Mouse (Mus musculus) erythroblast, embryonic 14.5 days (primary cell): ENCODE results near the gene Tnnt2. TPM values are rescaled to one million over a fixed set of nuclear protein-coding genes. Genes with fewer than 3 reads are reported as not detected.

Source experiments
- H3K27me3 ChIP-seq: 2 replicates; pipeline ENCODE4 v1.6.1; 2012; ENCODE audit warnings: inconsistent platforms; ENCODE audit not compliant: control insufficient read depth
- H3K36me3 ChIP-seq: 2 replicates; pipeline ENCODE4 v1.6.1; 2012; ENCODE audit warnings: mild to moderate bottlenecking, inconsistent platforms; ENCODE audit not compliant: control insufficient read depth
- H3K4me1 ChIP-seq: 2 replicates; pipeline ENCODE4 v1.6.1; 2012; ENCODE audit warnings: inconsistent platforms; ENCODE audit not compliant: control insufficient read depth
- H3K4me3 ChIP-seq: replicated peaks from 2 replicates; pipeline ENCODE3; 2012; ENCODE audit warnings: moderate library complexity, mild to moderate bottlenecking, inconsistent platforms
- H3K9me3 ChIP-seq: 2 replicates; pipeline ENCODE4 v1.6.1; 2012; ENCODE audit warnings: low read length, inconsistent platforms, mixed read lengths; ENCODE audit not compliant: control insufficient read depth
- GATA1 ChIP-seq: IDR thresholded peaks from 2 replicates; pipeline ENCODE4 v1.6.1; 2012; ENCODE audit warnings: low read length, inconsistent platforms, mixed read lengths
- TAL1 ChIP-seq: IDR thresholded peaks from 3 replicates; pipeline ENCODE4 v1.6.1; 2012; ENCODE audit warnings: low read length, inconsistent platforms, mixed read lengths
- polyA plus RNA-seq: library from polyadenylated mRNA; stranded (reverse); fragments of >175 nt; gene quantifications from 2 replicates; pipeline ENCODE4 v1.2.3, GENCODE M21; 2012

The Tnnt2 gene
- polyA plus RNA-seq, 1 experiment = not detected

DNA sequence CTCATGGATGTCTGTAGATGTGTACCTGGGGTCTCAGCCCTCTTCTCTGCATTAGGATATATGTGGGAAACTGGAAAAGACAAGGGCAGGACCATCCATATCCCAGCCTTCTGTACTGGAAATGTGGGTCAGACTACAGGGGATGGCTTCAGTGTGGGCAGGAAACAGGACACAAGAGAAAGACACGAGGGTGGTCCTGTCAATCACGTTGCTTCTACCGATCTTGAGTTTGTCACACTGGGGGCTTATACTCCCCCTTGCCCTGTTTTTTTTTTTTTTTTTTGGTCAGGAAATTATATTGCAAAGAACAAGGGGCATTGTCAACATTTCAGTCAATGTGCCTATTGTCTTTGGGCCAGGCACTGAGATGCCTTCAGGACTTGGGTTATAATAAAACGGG is 2.5 kb downstream of the Tnnt2 start:
- no peaks in the 10 kb centered on the region for H3K36me3 ChIP-seq
- TF ChIP-seq TAL1 (no peak), GATA1 (no peak)
- peaks cover 2% of the 10 kb centered on the region; the same call in 1 of the 2 replicates for H3K27me3 ChIP-seq
- no peak overlapping the region for H3K4me3 ChIP-seq
- H3K9me3 ChIP-seq = no peaks in the 10 kb centered on the region
- H3K4me1 ChIP-seq = no peaks in the 10 kb centered on the region

DNA sequence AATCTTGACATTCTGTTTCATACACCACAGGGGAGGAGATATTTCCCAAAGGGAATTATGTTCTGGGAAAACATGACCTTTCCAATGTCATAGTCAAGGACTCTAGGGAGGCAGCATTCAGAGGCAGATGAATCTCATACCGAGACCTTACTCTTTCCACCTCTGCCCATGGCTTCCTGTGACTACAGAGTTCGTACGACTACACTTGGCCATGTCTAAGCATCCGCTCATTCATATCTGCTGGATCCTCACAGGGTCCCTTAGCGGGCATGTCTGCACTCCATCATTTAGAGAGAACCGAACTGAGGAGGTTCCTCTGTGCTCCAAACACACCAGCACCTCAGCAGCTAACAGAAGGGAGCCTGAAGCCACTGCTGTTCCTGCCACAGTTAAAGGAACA is 2.9 kb downstream of the Tnnt2 start:
- no peaks in the 10 kb centered on the region for H3K36me3 ChIP-seq
- no peak overlapping the region for H3K4me3 ChIP-seq
- no peaks in the 10 kb centered on the region for H3K4me1 ChIP-seq
- TF ChIP-seq GATA1 (no peak), TAL1 (no peak)
- H3K9me3 ChIP-seq = no peaks in the 10 kb centered on the region
- no peaks in the 10 kb centered on the region for H3K27me3 ChIP-seq

DNA sequence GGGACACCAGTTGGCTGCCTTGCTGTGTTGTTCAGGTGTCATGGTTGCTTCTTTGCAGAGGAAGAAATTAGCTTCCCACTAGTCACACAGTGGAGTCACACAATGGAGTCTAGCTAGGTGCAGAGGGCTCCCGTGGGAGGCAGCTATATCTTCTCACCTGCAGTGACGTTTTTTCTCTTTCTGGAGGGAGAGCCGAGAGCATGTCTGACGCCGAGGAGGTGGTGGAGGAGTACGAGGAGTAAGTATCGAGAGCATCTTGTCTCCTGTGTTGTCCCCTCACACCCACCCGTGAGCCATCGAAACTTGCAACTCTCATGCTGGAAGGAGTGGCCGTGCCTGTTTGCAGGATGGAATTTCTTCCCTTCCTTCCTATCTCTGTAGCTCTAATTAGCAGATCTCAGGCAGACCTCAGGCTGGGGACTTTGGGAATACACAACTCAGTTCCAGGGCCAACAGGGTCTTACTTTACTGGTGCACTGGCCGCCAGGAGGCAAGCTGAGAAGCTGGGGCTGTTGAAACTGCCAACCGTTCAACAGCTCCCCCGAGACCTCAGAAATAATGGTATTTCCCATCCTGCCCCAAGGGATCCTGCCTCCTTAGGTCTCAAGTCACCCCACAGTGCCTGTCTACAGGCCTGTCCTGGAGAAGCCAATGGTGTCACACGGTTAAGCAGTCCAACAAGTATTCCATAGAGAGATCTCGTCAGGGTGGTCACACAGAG is 4.7 kb downstream of the Tnnt2 start:
- no peaks in the 10 kb centered on the region for H3K9me3 ChIP-seq
- TF ChIP-seq GATA1 (no peak), TAL1 (no peak)
- no peaks in the 10 kb centered on the region for H3K36me3 ChIP-seq
- H3K4me3 ChIP-seq = no peak overlapping the region
- H3K27me3 ChIP-seq = peaks cover 2% of the 10 kb centered on the region; the same call in 1 of the 2 replicates
- no peaks in the 10 kb centered on the region for H3K4me1 ChIP-seq

DNA sequence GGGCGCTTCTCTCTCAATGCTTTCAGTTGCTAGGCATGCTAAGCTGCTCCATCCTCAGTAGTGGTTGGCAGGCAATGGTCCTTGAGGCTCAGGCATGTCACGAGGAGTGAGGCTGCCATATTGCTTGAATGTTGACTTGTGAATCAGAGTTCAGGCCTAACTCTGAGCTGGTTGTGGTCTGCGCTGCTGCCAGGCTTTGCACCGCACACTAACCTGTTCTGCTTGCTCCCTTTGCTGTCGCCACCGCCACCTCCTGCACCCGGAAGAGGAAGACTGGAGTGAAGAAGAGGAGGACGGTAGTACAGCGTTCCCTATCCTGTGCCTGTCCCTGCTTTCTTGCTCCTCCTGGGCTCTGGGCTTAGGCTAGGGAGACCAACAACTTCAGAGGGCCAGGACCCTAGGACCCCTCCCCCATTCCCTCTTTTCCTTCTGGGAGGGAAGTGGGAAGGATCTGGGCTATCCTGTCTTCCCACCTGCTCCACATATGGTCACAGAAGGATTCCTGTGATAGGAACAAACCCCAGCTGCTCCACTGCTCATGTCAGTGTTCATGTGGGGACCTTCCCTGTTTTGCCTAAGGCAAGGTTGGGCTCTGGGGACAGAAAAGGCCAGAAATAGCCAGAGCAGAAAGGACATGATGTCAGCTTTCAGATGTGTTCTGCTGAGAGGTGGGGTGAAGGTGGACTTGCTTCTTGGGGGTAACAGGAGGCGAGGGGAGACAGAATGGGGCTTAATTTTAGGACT is 7.5 kb downstream of the Tnnt2 start:
- Histone ChIP-seq H3K9me3 (no peaks in the 10 kb centered on the region), H3K4me3 (no peak overlapping the region), H3K27me3 (peaks cover 5% of the 10 kb centered on the region; the same call in 1 of the 2 replicates), H3K36me3 (no peaks in the 10 kb centered on the region), H3K4me1 (peaks cover 11% of the 10 kb centered on the region)
- TF ChIP-seq TAL1 = no peak
- no peak for TF ChIP-seq GATA1

DNA sequence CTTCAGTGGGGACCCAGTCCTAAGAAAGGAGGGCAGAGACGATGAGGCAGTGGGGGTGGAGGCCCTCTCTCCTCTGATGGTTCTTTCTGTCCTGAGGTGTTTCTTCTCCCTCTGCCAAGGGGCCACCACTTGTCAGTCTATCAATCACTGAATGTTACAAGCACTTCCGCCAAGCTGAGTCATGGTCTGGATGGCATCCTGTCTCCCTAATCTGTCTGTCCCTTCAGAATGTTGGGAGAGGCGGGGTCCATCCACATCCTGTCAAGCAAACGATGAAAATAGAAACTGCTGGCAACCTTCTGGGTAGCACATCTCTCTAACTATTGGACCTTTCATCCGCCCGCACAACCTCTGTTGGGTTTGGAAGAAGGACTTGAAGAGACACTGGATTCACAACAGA is 8.3 kb downstream of the Tnnt2 start:
- 0 out of 3 replicates have a peak, but pooled peaks have one; percentile 13 for TF ChIP-seq TAL1
- no peak for TF ChIP-seq GATA1
- peaks cover 5% of the 10 kb centered on the region; the same call in 1 of the 2 replicates for H3K27me3 ChIP-seq
- no peaks in the 10 kb centered on the region for H3K36me3 ChIP-seq
- no peak overlapping the region for H3K4me3 ChIP-seq
- peaks cover 11% of the 10 kb centered on the region for H3K4me1 ChIP-seq
- H3K9me3 ChIP-seq = no peaks in the 10 kb centered on the region

DNA sequence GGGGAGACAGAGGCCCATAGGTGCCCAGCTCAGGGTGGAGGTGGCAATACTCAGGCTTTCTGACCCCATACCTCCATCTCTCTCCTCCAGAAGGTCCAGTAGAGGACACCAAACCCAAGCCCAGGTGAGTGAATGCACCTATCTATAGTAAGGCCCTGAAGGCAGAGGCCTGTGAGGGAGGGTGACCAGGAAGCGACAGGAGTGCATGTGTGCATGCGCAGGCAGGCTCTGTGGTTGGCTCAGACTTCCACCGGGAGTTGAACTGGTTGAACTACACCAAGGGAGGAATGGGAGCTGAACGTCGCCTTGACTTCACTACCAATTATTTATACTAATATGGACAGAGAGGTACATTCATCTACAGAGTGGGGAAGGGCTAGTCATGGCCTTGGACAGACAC is 10.5 kb downstream of the Tnnt2 start:
- Histone ChIP-seq H3K36me3 (no peaks in the 10 kb centered on the region), H3K4me1 (peaks cover 11% of the 10 kb centered on the region), H3K27me3 (peaks cover 5% of the 10 kb centered on the region; the same call in 1 of the 2 replicates), H3K4me3 (no peak overlapping the region), H3K9me3 (no peaks in the 10 kb centered on the region)
- TF ChIP-seq GATA1 = no peak
- TF ChIP-seq TAL1 = no peak

DNA sequence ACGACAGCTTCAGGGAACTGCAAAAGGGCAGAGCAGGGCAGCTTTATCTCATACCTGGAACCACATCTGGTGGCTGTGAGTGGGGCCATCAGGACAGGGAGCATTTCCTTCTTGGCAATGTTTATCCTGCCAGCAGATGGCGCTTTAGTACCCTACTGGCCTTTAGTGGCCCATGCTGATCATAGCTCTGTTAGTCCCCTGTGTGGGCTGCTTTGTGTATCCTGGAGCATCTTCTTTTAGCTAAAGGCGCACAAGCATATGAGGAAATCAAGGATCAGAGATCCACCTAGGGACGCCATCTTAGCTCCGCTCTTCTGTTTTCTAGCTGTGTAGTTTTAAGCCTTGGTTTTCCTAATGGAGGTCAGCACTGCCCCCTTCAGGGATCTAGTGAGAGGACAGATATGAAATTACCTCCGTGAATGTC is 11.0 kb downstream of the Tnnt2 start:
- no peak overlapping the region for H3K4me3 ChIP-seq

DNA sequence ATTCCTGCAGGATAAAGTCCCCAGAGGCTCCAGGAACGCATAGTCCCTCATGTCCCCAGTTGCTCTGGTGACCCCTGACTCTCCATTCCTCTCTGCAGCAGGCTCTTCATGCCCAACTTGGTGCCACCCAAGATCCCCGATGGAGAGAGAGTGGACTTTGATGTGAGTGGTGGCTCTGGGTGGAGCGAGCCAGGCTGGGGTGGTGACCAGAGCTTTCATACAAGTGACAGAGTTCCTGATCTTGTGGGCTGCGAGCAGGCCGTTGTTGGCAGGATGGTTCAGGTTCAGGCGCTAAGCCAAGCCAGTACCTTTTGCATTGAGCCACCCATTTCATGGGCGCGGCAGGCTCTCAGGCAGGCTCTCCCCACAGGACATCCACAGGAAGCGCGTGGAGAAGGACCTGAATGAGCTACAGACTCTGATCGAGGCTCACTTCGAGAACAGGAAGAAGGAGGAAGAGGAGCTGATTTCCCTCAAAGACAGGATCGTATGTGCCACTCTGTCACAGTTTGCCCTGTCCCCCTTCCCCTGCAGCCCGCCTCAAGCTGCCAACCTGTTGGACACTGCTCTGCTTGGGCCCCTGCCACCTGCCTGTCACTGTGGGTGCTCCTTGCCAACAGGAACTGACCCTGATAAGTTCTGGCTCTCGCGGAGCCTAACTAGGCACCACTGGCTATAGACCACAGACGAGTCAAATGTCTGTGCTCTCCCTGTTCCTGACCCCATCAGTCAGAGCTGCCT is 11.6 kb downstream of the Tnnt2 start:
- Histone ChIP-seq H3K9me3 (no peaks in the 10 kb centered on the region), H3K36me3 (no peaks in the 10 kb centered on the region), H3K4me1 (peaks cover 15% of the 10 kb centered on the region), H3K4me3 (no peak overlapping the region), H3K27me3 (peaks cover 5% of the 10 kb centered on the region; the same call in 1 of the 2 replicates)
- TF ChIP-seq GATA1 = no peak
- TF ChIP-seq TAL1 = no peak

More for the DNA sequence above, 11.0 kb downstream of the Tnnt2 start:
- no peak for TF ChIP-seq TAL1
- TF ChIP-seq GATA1 = no peak
- no peaks in the 10 kb centered on the region for H3K36me3 ChIP-seq
- H3K27me3 ChIP-seq = peaks cover 5% of the 10 kb centered on the region; the same call in 1 of the 2 replicates
- no peaks in the 10 kb centered on the region for H3K9me3 ChIP-seq
- H3K4me1 ChIP-seq = peaks cover 12% of the 10 kb centered on the region
